Mouse (Mus musculus): ENCODE measurements at regions not wholly inside any gene's neighbourhood (a gene's known extent, or its start where the extent isn't known, plus 50 kb on each side); places are given as distances from the start of the nearest gene placed in this dataset.
A peak's percentile ranks its signal among the peaks of the same experiment; 100 is the strongest.

- no peaks in the 10 kb centered on the region for H3K36me3 ChIP-seq
- no peaks in the 10 kb centered on the region for H3K9me3 ChIP-seq (replicated peaks)
- H3K4me3 ChIP-seq (replicated peaks), result no peak overlapping the region
- no peak for ATAC-seq (replicated peaks; ENCODE audit: low FRiP score)
- no peak overlapping the region for H3K27ac ChIP-seq
- peaks cover 5% of the 10 kb centered on the region for H3K4me1 ChIP-seq
- no peaks in the 10 kb centered on the region for H3K27me3 ChIP-seq
- 43% methylated on average over 7 of the region's 7 CpGs for WGBS
- no peak overlapping the region for H3K9ac ChIP-seq
- H3K4me2 ChIP-seq, result no peak overlapping the region
Observed at GRCm38 (mm10) chr1:186236267-186237020, 119.3 kb upstream of the Lyplal1 start.

DNA sequence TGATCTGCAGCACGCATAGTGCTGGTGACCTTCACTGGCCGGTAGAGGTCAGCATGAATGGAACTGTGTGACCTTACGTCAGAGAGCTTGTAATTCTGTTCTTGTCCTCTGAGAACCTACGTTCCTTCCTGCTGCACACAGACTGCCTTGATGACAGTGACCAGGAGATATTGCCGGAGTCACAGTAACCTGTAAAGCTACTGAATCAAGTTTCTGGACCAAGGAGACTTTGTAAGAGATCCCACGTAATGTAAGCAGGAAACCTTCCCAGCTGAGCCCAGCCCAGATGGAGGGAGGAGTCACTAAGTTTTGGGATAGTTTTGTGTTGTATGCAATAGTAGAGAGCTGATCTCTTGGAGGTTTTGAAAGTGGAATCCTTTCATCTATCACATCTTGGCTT lies 117.4 kb upstream of the Lyplal1 start:
- no peak overlapping the region for H3K27ac ChIP-seq
- no peak overlapping the region for H3K4me3 ChIP-seq (replicated peaks)
- 55% methylated on average over 6 of the region's 6 CpGs for WGBS
- H3K27me3 ChIP-seq, result no peaks in the 10 kb centered on the region
- no peaks in the 10 kb centered on the region for H3K9me3 ChIP-seq (replicated peaks)
- ATAC-seq (replicated peaks; ENCODE audit: low FRiP score), result no peak
- no peak overlapping the region for H3K4me2 ChIP-seq
- no peak overlapping the region for H3K9ac ChIP-seq
- no peaks in the 10 kb centered on the region for H3K36me3 ChIP-seq
- peaks cover 8% of the 10 kb centered on the region for H3K4me1 ChIP-seq

- no peaks in the 10 kb centered on the region for H3K9me3 ChIP-seq (replicated peaks)
- H3K4me2 ChIP-seq, result no peak overlapping the region
- no peaks in the 10 kb centered on the region for H3K36me3 ChIP-seq
- WGBS, result 82% methylated on average over 5 of the region's 5 CpGs
- H3K27ac ChIP-seq, result no peak overlapping the region
- H3K4me1 ChIP-seq, result 0 out of 2 replicates have a peak, but pooled peaks cover 3% of the 10 kb centered on the region
- no peak overlapping the region for H3K4me3 ChIP-seq (replicated peaks)
- no peak overlapping the region for H3K9ac ChIP-seq
- ATAC-seq (replicated peaks; ENCODE audit: low FRiP score), result no peak
- H3K27me3 ChIP-seq, result no peaks in the 10 kb centered on the region
Observed at GRCm38 (mm10) chr1:186230476-186230875, 113.4 kb upstream of the Lyplal1 start.

DNA sequence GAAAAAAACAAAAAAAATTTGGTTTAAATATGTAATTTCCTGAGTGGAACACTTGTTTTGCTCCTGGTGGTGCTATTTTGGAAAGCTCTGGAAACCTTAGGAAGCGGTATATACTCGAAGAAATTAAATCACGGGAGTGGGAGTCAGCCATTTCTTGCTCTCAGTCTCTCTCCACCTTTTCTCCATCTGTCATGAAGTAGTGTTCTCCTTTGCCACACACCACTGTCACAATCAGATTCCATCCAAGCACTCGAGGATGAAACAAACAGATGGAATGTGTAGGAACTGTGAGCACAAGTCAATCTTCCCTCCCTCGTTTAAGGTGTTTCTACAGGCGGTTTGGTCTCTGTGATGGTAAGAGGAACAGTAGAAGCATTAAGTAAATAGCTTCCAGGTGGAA lies 112.7 kb upstream of the Lyplal1 start:
- no peak for ATAC-seq (replicated peaks; ENCODE audit: low FRiP score)

DNA sequence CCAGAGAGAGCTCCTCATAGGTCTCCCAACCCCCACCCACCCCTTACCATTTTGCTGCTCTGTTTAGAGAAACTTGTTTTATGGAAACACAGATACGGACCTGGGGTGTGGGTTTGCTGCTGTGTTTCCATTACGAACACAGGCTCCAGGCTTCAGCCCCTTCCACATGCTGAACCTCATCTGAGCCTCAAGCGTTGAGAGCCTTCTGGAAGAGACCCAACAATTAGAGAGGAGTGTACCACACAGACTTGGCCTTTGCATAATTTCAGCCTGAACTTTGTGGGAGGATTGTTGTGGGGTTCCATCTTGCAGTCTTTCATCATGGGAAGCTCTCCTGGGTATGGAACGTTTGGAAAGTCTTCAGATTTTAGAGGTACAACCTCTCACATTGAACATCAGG lies 111.3 kb upstream of the Lyplal1 start:
- no peaks in the 10 kb centered on the region for H3K9me3 ChIP-seq (replicated peaks)
- WGBS, result 62% methylated on average over 4 of the region's 4 CpGs
- no peak overlapping the region for H3K27ac ChIP-seq
- H3K4me2 ChIP-seq, result no peak overlapping the region
- H3K36me3 ChIP-seq, result no peaks in the 10 kb centered on the region
- no peak overlapping the region for H3K4me3 ChIP-seq (replicated peaks)
- peaks cover 12% of the 10 kb centered on the region for H3K4me1 ChIP-seq
- no peak for ATAC-seq (replicated peaks; ENCODE audit: low FRiP score)
- H3K9ac ChIP-seq, result no peak overlapping the region
- no peaks in the 10 kb centered on the region for H3K27me3 ChIP-seq

More for the DNA sequence above, 112.7 kb upstream of the Lyplal1 start:
- no peaks in the 10 kb centered on the region for H3K36me3 ChIP-seq
- no peak overlapping the region for H3K27ac ChIP-seq
- H3K9me3 ChIP-seq (replicated peaks), result no peaks in the 10 kb centered on the region
- no peak overlapping the region for H3K4me3 ChIP-seq (replicated peaks)
- 74% methylated on average over 6 of the region's 6 CpGs for WGBS
- H3K9ac ChIP-seq, result no peak overlapping the region
- H3K4me2 ChIP-seq, result no peak overlapping the region
- H3K4me1 ChIP-seq, result 0 out of 2 replicates have a peak, but pooled peaks cover 3% of the 10 kb centered on the region
- H3K27me3 ChIP-seq, result no peaks in the 10 kb centered on the region

DNA sequence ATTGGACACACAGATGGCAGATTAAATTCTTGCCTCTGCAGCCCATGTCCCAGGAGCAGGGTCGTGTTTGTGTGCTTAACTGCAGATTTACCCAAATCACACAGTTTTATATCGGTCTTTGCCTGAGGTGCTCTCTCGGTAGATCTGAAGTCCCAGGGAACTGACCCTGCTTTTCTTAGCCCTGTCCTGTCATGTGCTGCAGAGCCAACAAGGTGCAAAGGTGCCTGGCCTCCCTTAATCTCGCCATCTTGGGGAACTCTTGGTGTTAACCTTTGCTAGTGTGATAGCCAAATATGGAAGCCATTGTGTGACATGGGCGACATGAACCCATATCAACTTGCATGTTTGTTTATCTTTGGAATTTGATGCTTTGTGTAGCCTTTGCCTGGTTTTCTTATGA lies 107.1 kb upstream of the Lyplal1 start:
- Histone ChIP-seq H3K9me3 (replicated peaks) (no peaks in the 10 kb centered on the region), H3K4me2 (no peak overlapping the region), H3K4me1 (peaks cover 12% of the 10 kb centered on the region), H3K27me3 (no peaks in the 10 kb centered on the region), H3K27ac (0 out of 2 replicates have a peak overlapping the region, but pooled peaks have one; percentile 48), H3K36me3 (no peaks in the 10 kb centered on the region), H3K4me3 (replicated peaks) (no peak overlapping the region), H3K9ac (no peak overlapping the region)
- 34% methylated on average over 5 of the region's 5 CpGs for WGBS
- ATAC-seq (replicated peaks; ENCODE audit: low FRiP score), result no peak

DNA sequence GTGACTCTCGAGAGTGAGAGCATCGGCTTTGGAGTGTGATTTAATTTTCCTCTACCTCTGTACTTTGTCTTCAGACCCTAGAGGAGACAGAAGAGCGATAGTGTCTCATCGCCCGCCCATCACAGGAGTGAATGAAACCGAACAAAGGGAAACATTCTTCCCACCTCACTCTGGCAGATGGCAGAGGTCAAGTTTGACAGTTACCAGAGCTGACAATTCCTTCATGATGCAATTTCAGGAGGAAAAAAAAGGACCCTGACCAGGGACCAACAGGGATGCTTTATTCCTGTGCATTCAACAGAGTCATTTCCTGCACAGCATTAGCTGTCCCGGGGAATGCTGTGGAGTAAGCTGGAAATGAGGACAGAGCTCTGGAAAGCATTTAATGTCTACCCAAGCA lies 106.3 kb upstream of the Lyplal1 start:
- Histone ChIP-seq H3K4me2 (no peak overlapping the region), H3K4me1 (peaks cover 12% of the 10 kb centered on the region), H3K27me3 (no peaks in the 10 kb centered on the region), H3K4me3 (replicated peaks) (no peak overlapping the region), H3K36me3 (no peaks in the 10 kb centered on the region), H3K9ac (no peak overlapping the region), H3K9me3 (replicated peaks) (no peaks in the 10 kb centered on the region), H3K27ac (no peak overlapping the region)
- no peak for ATAC-seq (replicated peaks; ENCODE audit: low FRiP score)
- 45% methylated on average over 7 of the region's 7 CpGs for WGBS

DNA sequence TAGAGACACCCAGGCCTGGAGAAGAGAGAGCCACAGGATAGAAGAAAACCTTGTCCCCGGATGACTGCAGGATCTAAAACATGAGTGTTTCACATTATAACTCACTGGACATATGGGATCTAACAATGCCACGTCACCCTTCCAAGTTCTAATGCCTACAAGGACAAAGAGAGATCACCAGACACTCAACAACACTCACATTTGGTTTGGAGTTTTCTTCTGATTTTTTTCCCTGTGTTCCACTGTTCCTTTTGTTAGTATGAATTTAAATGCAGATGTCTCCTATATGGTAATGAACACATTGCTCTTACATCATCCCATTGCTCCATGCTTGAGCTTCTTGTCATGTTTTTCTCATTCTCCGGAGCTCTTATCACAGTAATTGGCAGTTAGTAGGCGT lies 101.9 kb upstream of the Lyplal1 start:
- ATAC-seq (replicated peaks; ENCODE audit: low FRiP score), result no peak
- peaks cover 11% of the 10 kb centered on the region for H3K4me1 ChIP-seq
- H3K36me3 ChIP-seq, result no peaks in the 10 kb centered on the region
- H3K4me3 ChIP-seq (replicated peaks), result no peak overlapping the region
- H3K4me2 ChIP-seq, result no peak overlapping the region
- 0 out of 2 replicates have a peak, but pooled peaks cover 6% of the 10 kb centered on the region for H3K9me3 ChIP-seq (replicated peaks)
- no peak overlapping the region for H3K27ac ChIP-seq
- H3K27me3 ChIP-seq, result no peaks in the 10 kb centered on the region
- H3K9ac ChIP-seq, result no peak overlapping the region
- WGBS, result 83% methylated on average over 4 of the region's 4 CpGs

DNA sequence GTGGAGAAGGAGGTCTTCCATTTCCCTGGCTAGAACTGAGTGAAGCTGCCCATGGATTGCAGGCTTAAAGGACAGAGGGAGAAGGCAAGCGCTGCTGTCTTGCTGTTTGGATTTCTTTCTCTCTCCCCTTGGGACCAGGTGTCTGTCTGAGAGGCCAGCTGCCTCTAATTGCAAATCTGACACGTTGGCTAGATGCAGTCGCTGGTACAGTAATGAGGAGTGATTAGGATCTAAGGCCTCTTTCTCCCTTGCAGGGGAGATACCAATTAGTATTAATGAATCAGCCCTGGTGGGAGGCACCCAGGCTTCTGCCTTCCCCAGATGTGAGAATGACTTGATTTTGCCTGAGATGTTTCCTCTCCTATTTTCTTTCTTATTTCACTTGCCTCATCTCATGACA lies 100.1 kb upstream of the Lyplal1 start:
- Histone ChIP-seq H3K4me2 (no peak overlapping the region), H3K36me3 (no peaks in the 10 kb centered on the region), H3K27me3 (no peaks in the 10 kb centered on the region), H3K27ac (no peak overlapping the region), H3K9me3 (replicated peaks) (0 out of 2 replicates have a peak, but pooled peaks cover 6% of the 10 kb centered on the region), H3K4me3 (replicated peaks) (no peak overlapping the region), H3K4me1 (0 out of 2 replicates have a peak, but pooled peaks cover 3% of the 10 kb centered on the region), H3K9ac (no peak overlapping the region)
- WGBS, result 30% methylated on average over 3 of the region's 3 CpGs
- no peak for ATAC-seq (replicated peaks; ENCODE audit: low FRiP score)

DNA sequence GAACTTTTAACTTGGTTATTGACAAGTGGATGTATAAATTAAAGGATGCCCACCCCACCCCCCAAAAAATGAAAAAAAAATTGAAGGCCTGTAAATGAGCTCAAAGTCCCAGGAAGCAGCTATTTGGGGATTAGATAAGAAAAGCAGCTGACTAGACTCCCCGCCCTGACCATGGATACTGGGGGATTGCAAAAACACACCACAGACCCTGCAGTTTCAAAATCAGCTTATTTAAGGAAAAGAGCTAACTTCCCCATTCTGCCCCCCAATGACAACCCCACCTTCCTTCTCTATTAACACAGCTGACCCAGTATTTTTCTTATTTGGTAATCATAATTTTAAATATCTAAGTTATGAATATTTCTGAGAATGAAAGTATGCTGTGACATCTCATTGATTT lies 87.0 kb upstream of the Lyplal1 start:
- no peaks in the 10 kb centered on the region for H3K36me3 ChIP-seq
- no peak for ATAC-seq (replicated peaks; ENCODE audit: low FRiP score)
- H3K4me1 ChIP-seq, result no peaks in the 10 kb centered on the region
- no peak overlapping the region for H3K4me3 ChIP-seq (replicated peaks)
- 93% methylated on average over 1 of the region's 1 CpGs for WGBS
- H3K9ac ChIP-seq, result no peak overlapping the region
- no peak overlapping the region for H3K27ac ChIP-seq
- H3K27me3 ChIP-seq, result no peaks in the 10 kb centered on the region
- no peak overlapping the region for H3K4me2 ChIP-seq
- H3K9me3 ChIP-seq (replicated peaks), result no peaks in the 10 kb centered on the region

DNA sequence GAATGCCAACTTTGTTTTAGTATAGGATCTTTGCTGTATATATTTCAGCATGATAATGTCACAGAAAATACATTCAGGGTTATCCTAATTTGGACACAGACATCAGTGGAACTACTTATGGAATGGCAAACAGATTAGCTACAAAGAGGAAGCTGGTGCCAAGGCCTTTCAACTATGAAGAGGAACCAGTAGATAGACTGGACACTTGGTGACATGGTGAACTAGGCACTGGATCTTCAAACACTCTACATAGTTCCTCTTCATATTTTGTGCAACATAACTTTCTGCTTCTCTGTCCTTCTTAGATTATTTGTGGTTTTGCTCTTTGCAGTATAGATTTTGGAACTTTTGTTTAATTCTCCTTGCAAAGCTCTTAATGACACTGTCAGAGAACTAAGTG lies 85.4 kb upstream of the Lyplal1 start:
- H3K36me3 ChIP-seq, result no peaks in the 10 kb centered on the region
- no peaks in the 10 kb centered on the region for H3K9me3 ChIP-seq (replicated peaks)
- no peak overlapping the region for H3K4me3 ChIP-seq (replicated peaks)
- no peaks in the 10 kb centered on the region for H3K27me3 ChIP-seq
- H3K4me2 ChIP-seq, result no peak overlapping the region
- no peak overlapping the region for H3K27ac ChIP-seq
- no peaks in the 10 kb centered on the region for H3K4me1 ChIP-seq
- no peak overlapping the region for H3K9ac ChIP-seq
- no peak for ATAC-seq (replicated peaks; ENCODE audit: low FRiP score)

GRCm38 (mm10) chr1:186198391-186198790 lies 81.3 kb upstream of the Lyplal1 start:
- Histone ChIP-seq H3K4me1 (no peaks in the 10 kb centered on the region), H3K9me3 (replicated peaks) (no peaks in the 10 kb centered on the region), H3K4me2 (no peak overlapping the region), H3K27me3 (no peaks in the 10 kb centered on the region), H3K4me3 (replicated peaks) (no peak overlapping the region), H3K27ac (no peak overlapping the region), H3K9ac (no peak overlapping the region), H3K36me3 (no peaks in the 10 kb centered on the region)
- no peak for ATAC-seq (replicated peaks; ENCODE audit: low FRiP score)
- 76% methylated on average over 1 of the region's 1 CpGs for WGBS

GRCm38 (mm10) chr1:186197057-186197456 lies 79.9 kb upstream of the Lyplal1 start:
- 74% methylated on average over 2 of the region's 2 CpGs for WGBS
- Histone ChIP-seq H3K36me3 (no peaks in the 10 kb centered on the region), H3K9me3 (replicated peaks) (no peaks in the 10 kb centered on the region), H3K9ac (no peak overlapping the region), H3K27ac (no peak overlapping the region), H3K4me3 (replicated peaks) (no peak overlapping the region), H3K4me2 (no peak overlapping the region), H3K27me3 (no peaks in the 10 kb centered on the region), H3K4me1 (no peaks in the 10 kb centered on the region)
- no peak for ATAC-seq (replicated peaks; ENCODE audit: low FRiP score)
